Mouse (Mus musculus) MEL (cell line): ENCODE results near the gene Pusl1. TPM values are rescaled to one million over a fixed set of nuclear protein-coding genes. Genes with fewer than 3 reads are reported as not detected.

Experiments used
- DNase-seq: peaks from one replicate; pipeline ENCODE4 v3.0.0; 2011; ENCODE audit warnings: low read depth, low spot score
- H3K27ac ChIP-seq: 2 replicates; pipeline ENCODE4 v1.5.1; 2012; ENCODE audit warnings: low read depth, mild to moderate bottlenecking, control low read depth, low read length, moderate library complexity; ENCODE audit not compliant: control insufficient read depth
- H3K27me3 ChIP-seq, 2 experiments: fragments of 150-350 bp in 1 of 2; sonication (generic) in 1 of 2; 2 replicates each; pipeline ENCODE4 v1.6.1; 2012; ENCODE audit warnings: low read length in 2 of 2, mild to moderate bottlenecking in 2 of 2, improper control_type of control experiment in 1 of 2, moderate library complexity in 1 of 2; ENCODE audit not compliant: insufficient read depth in 2 of 2, control insufficient read depth in 1 of 2
- H3K36me3 ChIP-seq, 2 experiments: 2 replicates each; pipeline ENCODE4 v1.6.1; 2012 to 2014; ENCODE audit warnings: low read length in 2 of 2, improper control_type of control experiment in 1 of 2, inconsistent platforms in 1 of 2, mild to moderate bottlenecking in 1 of 2; ENCODE audit not compliant: insufficient read depth in 2 of 2, control insufficient read depth in 1 of 2
- H3K4me1 ChIP-seq, 2 experiments: fragments of 150-350 bp in 1 of 2; sonication (generic) in 1 of 2; 2 replicates each; pipeline ENCODE4 v1.6.1; 2012; ENCODE audit warnings: low read length in 2 of 2, improper control_type of control experiment in 1 of 2, mild to moderate bottlenecking in 1 of 2; ENCODE audit not compliant: insufficient read depth in 2 of 2, control insufficient read depth in 1 of 2
- H3K4me3 ChIP-seq, 2 experiments: fragments of 150-350 bp in 1 of 2; sonication (generic) in 1 of 2; 2 replicates each; pipeline ENCODE4 v1.5.1; 2012; ENCODE audit warnings: low read depth in 2 of 2, low read length in 2 of 2, mild to moderate bottlenecking in 2 of 2, moderate library complexity in 2 of 2, control low read depth in 1 of 2, improper control_type of control experiment in 1 of 2; ENCODE audit not compliant: control insufficient read depth in 1 of 2, insufficient read depth in 1 of 2
- H3K79me2 ChIP-seq: 2 replicates; pipeline ENCODE4 v1.6.1; 2012; ENCODE audit warnings: mild to moderate bottlenecking, low read length, moderate library complexity; ENCODE audit not compliant: control insufficient read depth, poor library complexity, insufficient read depth
- H3K9ac ChIP-seq: 2 replicates; pipeline ENCODE4 v1.6.1; 2012; ENCODE audit warnings: low read depth, mild to moderate bottlenecking, control low read depth, low read length, moderate library complexity; ENCODE audit not compliant: control insufficient read depth, poor library complexity, severe bottlenecking
- H3K9me3 ChIP-seq: fragments of 150-350 bp; sonication (generic); replicated peaks from 2 replicates; pipeline ENCODE4 v1.6.1; 2012; ENCODE audit warnings: mild to moderate bottlenecking, low read length, improper control_type of control experiment, moderate library complexity; ENCODE audit not compliant: insufficient read depth
- CHD2 ChIP-seq: IDR thresholded peaks from 2 replicates; pipeline ENCODE4 v1.6.1; 2011; ENCODE audit warnings: low read length, improper control_type of control experiment
- E2F4 ChIP-seq: IDR thresholded peaks from 2 replicates; pipeline ENCODE4 v1.6.1; 2011; ENCODE audit warnings: low read depth, low read length, improper control_type of control experiment, borderline replicate concordance
- GATA1 ChIP-seq: IDR thresholded peaks from 2 replicates; pipeline ENCODE4 v1.6.1; 2011; ENCODE audit warnings: low read depth, low read length, improper control_type of control experiment
- HCFC1 ChIP-seq: IDR thresholded peaks from 2 replicates; pipeline ENCODE4 v1.6.1; 2012; ENCODE audit warnings: low read depth, mild to moderate bottlenecking, inconsistent platforms, low read length, improper control_type of control experiment, moderate library complexity
- KAT2A ChIP-seq: conservative IDR thresholded peaks from 2 replicates; pipeline ENCODE4 v1.6.1; 2012; ENCODE audit warnings: low read depth, low read length, improper control_type of control experiment, inconsistent platforms
- MAFK ChIP-seq: IDR thresholded peaks from 2 replicates; pipeline ENCODE4 v1.6.1; 2011; ENCODE audit warnings: low read depth, mild to moderate bottlenecking, low read length, improper control_type of control experiment, borderline replicate concordance
- MAX ChIP-seq: IDR thresholded peaks from 2 replicates; pipeline ENCODE4 v1.6.1; 2011; ENCODE audit warnings: low read length, improper control_type of control experiment
- MAZ ChIP-seq: IDR thresholded peaks from 2 replicates; pipeline ENCODE4 v1.6.1; 2012; ENCODE audit warnings: low read depth, mild to moderate bottlenecking, inconsistent platforms, low read length, improper control_type of control experiment
- MXI1 ChIP-seq: IDR thresholded peaks from 2 replicates; pipeline ENCODE4 v1.6.1; 2011; ENCODE audit warnings: mild to moderate bottlenecking, low read depth, low read length, improper control_type of control experiment
- MYB ChIP-seq: IDR thresholded peaks from 2 replicates; pipeline ENCODE4 v1.6.1; 2011; ENCODE audit warnings: mild to moderate bottlenecking, low read depth, low read length, improper control_type of control experiment
- NELFE ChIP-seq: IDR thresholded peaks from 2 replicates; pipeline ENCODE4 v1.6.1; 2011; ENCODE audit warnings: low read depth, low read length, improper control_type of control experiment
- POLR2A ChIP-seq, 2 experiments: IDR thresholded peaks; 2 replicates each; pipeline ENCODE4 v1.6.1; 2011 to 2012; ENCODE audit warnings: low read length in 2 of 2, mild to moderate bottlenecking in 2 of 2, control low read depth in 1 of 2, improper control_type of control experiment in 1 of 2, low read depth in 1 of 2, moderate library complexity in 1 of 2; ENCODE audit not compliant: control insufficient read depth in 1 of 2, insufficient read depth in 1 of 2, poor library complexity in 1 of 2
- POLR2AphosphoS2 ChIP-seq: IDR thresholded peaks from 2 replicates; pipeline ENCODE4 v1.6.1; 2011; ENCODE audit warnings: low read length, improper control_type of control experiment
- ZC3H11A ChIP-seq: IDR thresholded peaks from 2 replicates; pipeline ENCODE4 v1.6.1; 2012; ENCODE audit warnings: low read depth, mild to moderate bottlenecking, inconsistent platforms, low read length, improper control_type of control experiment
- ZKSCAN1 ChIP-seq: IDR thresholded peaks from 2 replicates; pipeline ENCODE4 v1.6.1; 2012; ENCODE audit warnings: low read depth, mild to moderate bottlenecking, inconsistent platforms, low read length, improper control_type of control experiment, moderate library complexity
- ZMIZ1 ChIP-seq: IDR thresholded peaks from 2 replicates; pipeline ENCODE4 v1.6.1; 2012; ENCODE audit warnings: low read depth, mild to moderate bottlenecking, inconsistent platforms, low read length, improper control_type of control experiment, moderate library complexity
- polyA plus RNA-seq, 2 experiments: library from polyadenylated mRNA; stranded (reverse) in 1 of 2; unstranded in 1 of 2; fragments of >175 nt in 1 of 2; fragments of >200 nt in 1 of 2; gene quantifications; 2 replicates each; pipeline versions ENCODE4 v1.2.1 to v1.2.4; 2012; ENCODE audit warnings: low replicate concordance in 2 of 2, low read depth in 1 of 2; ENCODE audit not compliant: insufficient read length in 2 of 2, insufficient read depth in 1 of 2, missing spikeins in 1 of 2
- total RNA-seq: library from RNA; depleted of rRNA; stranded (reverse); fragments of 300-350 nt; gene quantifications from 2 replicates; pipeline ENCODE4 v1.2.3, GENCODE M21; 2012

Gene Pusl1
- total and polyA plus RNA-seq, 3 experiments = 65.2 to 68.4 TPM; not detected in 1

DNA sequence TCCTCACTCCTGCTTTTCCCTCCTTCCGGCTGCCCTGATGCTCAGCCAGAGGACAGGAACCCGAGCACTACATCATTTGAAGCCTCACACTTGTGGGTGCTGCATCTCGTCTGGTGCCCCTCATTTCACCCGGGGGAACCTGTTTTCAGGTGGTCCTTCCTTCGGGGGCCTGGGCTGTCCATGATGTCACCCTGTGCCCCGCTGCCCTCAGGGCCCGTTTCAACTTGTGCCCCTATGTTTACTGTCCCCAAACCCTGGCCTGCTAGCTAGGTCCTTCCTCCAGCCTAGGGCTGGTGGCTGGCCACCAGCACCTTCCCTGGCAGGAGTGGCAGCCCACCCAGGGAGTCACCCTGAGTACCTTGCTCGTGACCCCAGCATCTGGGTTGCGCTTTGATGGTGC, 14.5 kb upstream of the Pusl1 start:
- DNase-seq = no peak
- H3K27me3 ChIP-seq = no peaks in the 10 kb centered on the region
- no peak for TF ChIP-seq MYB
- TF ChIP-seq MAZ = no peak
- no peak for TF ChIP-seq ZMIZ1
- no peak for TF ChIP-seq GATA1
- no peak for TF ChIP-seq MAX
- TF ChIP-seq CHD2 = no peak
- no peak for TF ChIP-seq MAFK
- no peak for TF ChIP-seq KAT2A
- no peak for TF ChIP-seq ZC3H11A
- no peak for TF ChIP-seq E2F4
- TF ChIP-seq POLR2AphosphoS2 = no peak
- TF ChIP-seq, all 39 proteins: peak for 0
- H3K9me3 ChIP-seq = no peaks in the 10 kb centered on the region
- H3K9ac ChIP-seq = no peak overlapping the region
- H3K36me3 ChIP-seq = no peaks in the 10 kb centered on the region; a peak in 1 of 4 replicates
- no peak overlapping the region for H3K27ac ChIP-seq
- H3K79me2 ChIP-seq = no peaks in the 10 kb centered on the region
- H3K4me3 ChIP-seq = no peak overlapping the region
- H3K4me1 ChIP-seq = no peaks in the 10 kb centered on the region

DNA sequence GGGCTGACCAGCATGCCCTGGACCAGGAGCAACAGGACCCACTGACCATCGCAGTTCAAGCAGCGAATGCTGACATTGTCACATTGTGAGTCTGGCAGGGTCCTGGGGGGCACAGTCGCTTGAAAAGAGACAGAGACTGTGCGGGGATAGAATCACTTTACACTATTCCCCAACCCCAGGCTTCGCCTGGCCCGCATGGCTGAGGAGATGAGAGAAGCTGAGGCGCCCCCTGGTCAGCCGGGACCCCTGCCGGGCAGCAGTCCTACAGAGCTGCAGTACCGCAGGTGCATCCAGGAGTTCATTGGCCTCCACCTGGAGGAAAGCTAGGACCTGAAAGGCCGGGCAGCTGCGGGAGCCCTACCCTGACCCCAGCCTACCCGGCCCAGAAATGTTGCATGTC, 14.1 kb upstream of the Pusl1 start:
- Histone ChIP-seq H3K27ac (no peak overlapping the region), H3K27me3 (no peaks in the 10 kb centered on the region), H3K79me2 (no peaks in the 10 kb centered on the region), H3K9ac (no peak overlapping the region), H3K4me1 (no peaks in the 10 kb centered on the region), H3K4me3 (no peak overlapping the region), H3K36me3 (no peaks in the 10 kb centered on the region; a peak in 1 of 4 replicates), H3K9me3 (no peaks in the 10 kb centered on the region)
- TF ChIP-seq POLR2A (IDR thresholded peaks at IDR 0.05; ENCODE audit: control insufficient read depth in 1 of 2, insufficient read depth in 1 of 2, low read depth in 1 of 2, low read length in 2 of 2, poor library complexity in 1 of 2) (no peak), E2F4 (no peak), NELFE (no peak), HCFC1 (no peak), MXI1 (no peak), ZKSCAN1 (no peak)
- DNase-seq = no peak
